Mouse (Mus musculus) neural tube, embryonic 10.5 days (tissue): ENCODE results near the gene Fmod.

Experiments
- DNase-seq: peaks from one replicate; pipeline ENCODE4 v3.0.0-alpha.2; 2017; ENCODE audit warnings: low spot score; ENCODE audit errors: extremely low spot score

Gene Fmod

DNA sequence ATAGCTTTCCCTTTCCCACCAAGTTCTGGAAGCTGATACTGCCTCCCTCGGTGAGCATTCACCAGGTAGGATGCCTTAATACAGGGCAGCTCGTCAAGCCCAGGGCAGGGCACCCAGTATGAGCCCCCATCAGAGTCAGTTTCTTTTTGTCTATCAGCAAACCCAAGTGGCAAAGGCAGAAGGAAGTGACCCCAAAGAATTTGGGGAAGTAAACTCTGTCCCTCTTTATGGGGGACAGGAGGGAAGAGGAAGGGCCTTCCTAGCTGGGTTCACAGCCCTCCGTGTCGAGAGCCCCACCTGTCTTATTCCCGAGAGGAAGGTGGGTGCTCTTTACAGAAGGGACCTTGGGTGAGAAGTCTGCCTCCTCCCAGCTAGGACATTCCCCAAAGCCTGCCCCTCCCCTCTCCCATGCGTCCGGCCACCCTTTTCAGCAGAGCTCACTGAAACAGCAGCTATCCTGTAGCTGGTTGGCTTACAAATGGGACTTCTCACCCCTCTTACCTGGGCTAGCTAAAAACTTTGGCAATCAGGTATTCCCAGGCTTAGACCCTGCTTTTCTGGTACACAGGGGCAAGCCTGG is 58.1 kb downstream of the Fmod start:
- no peak for DNase-seq

DNA sequence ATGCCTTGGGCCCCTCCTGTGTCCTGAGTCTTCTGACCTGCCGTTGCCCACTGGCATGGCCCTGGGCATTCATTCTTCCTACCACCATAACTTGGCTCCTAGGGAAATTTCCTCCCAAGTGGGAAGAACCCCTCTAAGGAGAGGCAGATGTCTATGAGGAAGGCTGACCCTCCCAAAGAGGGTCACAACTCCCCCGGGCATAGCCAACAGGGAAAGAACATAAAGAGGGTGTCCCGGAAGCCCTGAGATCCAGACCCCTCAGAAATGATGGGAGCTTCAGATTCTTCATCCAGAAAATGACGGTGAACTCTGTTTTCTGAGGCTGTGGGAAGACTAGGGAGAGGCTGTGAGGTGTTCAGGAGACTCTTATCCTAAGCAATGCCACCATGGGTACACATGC is 58.7 kb downstream of the Fmod start:
- DNase-seq, result no peak

DNA sequence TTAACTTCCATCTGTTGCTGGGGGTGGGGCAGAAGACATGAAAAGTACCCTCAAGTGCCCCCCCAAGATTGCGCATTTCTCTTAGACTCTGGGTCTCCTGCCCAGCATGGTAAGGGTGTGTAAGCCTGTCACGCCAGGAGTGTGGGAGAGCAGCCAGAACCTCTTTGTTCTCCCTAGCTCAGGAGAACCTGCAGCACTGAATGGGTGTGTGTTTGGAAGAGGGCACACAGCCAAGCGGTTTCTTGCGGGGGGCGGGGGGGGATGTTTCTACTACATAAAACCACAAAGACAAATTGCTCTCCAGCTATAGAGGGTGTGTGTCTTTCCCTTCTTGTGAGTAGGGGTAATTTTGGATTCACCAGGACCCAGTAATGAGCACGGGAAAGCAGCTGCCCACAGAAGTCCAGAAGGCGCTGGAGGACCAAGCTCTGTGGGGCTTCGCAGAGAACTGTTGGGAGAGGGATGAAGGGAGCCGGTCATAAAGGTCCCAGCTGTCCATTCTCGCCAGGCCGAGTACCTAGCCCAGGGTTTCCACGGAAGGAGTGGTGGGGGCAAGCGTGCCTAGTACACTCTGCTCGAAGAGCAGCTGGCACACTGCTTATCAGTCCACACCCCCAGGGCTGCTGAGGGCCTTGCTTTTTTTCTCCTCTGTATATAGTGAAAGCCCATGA is 59.3 kb downstream of the Fmod start:
- DNase-seq, result no peak

DNA sequence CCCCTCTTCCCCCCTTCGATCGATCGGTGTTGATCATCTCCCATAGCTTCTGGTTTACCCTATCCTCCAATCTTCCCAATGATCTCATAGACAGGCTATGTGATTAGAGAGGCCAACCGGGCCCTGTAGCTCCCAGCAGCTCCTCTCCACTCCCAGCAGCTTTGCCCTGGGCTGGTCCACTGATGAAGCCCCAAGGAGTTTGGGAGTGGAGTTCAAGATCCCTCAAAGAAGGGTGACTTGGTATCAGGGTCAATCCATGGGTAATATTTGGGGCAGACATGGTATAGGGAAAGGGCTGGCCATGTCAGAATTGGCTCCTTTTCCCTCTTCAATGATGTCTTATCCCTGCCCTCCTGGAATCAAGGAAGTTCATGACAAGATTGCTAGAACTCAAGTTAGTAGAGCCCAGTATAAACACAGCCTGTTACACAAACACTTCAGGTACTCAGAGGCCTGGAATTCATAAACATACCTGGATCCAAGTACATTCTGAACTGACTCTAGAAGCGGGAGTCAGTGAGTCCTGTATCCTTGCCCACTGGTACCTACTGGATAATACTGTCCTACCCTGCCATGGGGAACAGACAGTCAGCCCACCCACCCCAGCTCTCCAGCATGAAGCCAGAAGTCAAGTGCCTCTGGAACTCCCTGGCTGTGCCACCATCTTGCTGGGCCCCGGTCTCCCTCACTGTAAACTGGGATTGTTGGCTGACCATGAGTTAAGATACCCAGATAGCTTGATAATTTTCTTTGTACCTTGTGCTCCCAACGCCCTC is 60.2 kb downstream of the Fmod start:
- DNase-seq, result no peak
